In the genomic region with DNA sequence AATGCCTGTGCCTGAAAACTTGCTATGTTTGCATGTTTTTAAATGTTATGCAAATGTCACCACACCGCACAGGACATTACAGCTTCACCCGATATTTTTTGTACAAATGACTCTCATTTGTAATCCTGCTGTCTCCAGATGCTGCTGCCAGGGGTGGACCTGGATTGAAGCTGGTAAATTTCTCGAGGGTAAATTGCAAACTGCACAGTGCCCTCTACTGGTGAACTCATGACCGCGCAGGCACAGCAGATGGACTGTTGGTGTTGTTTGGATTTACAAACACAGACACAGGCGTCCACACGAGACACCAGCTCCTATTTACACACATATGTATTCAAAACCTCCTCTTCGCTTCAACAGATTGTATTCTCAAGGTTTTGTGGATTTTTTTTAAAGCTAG, we compare ENCODE assay signal across 8 mouse cellular contexts. TPM values are rescaled to one million over a fixed set of nuclear protein-coding genes. Genes with fewer than 3 reads are reported as not detected.
DNase-seq lines count a peak whose midpoint lies in the region; ATAC-seq and TF ChIP-seq lines count a peak whose summit lies in the region.

No protein-coding gene starts in this region.

- intact Hi-C loops in gastrocnemius, adult 2 months (cut with DNase I), result no loop called here

- H3K27ac ChIP-seq in gastrocnemius, adult 2 months, result no peak overlapping the region
- H3K27ac ChIP-seq in neural tube, embryonic 15.5 days (replicated peaks), result no peak overlapping the region
- H3K27ac ChIP-seq in small intestine, adult 2 months (ENCODE audit: insufficient read depth, low read depth, low read length), result no peak overlapping the region

- peak; percentile 23 for DNase-seq in gastrocnemius, adult 2 months
- DNase-seq in gastrocnemius, postnatal 4 days (ENCODE audit: low spot score in 2 of 2), result no peak
- DNase-seq in neural tube, embryonic 10.5 days (ENCODE audit: extremely low spot score, low spot score), result peak; percentile 39
- peak; percentile 66 for DNase-seq in cerebellum, adult 9-11 months
- DNase-seq in layer of hippocampus, adult 9-10 months (ENCODE audit: low spot score), result peak; percentile 30
- DNase-seq in gastrocnemius, postnatal 25 days, result no peak

- peaks cover 3% of the 10 kb centered on the region for H3K4me1 ChIP-seq in neural tube, embryonic 15.5 days
- H3K4me1 ChIP-seq in small intestine, adult 2 months (ENCODE audit: control insufficient read depth, insufficient read depth, insufficient read length, low read length), result no peaks in the 10 kb centered on the region

- TF ChIP-seq POLR2A in small intestine, adult 2 months (IDR thresholded peaks at IDR 0.05; ENCODE audit: low read depth, low read length), result no peak

- peak; percentile 79 for TF ChIP-seq CTCF in gastrocnemius, adult 2 months (IDR thresholded peaks at IDR 0.05)
- TF ChIP-seq CTCF in small intestine, adult 2 months (IDR thresholded peaks at IDR 0.05; ENCODE audit: extremely low read depth, insufficient read length, insufficient replicate concordance, low read depth, low read length), result peak; percentile 72; the same call in 1 of the 2 replicates

- no peaks in the 10 kb centered on the region for H3K36me3 ChIP-seq in neural tube, embryonic 15.5 days
- no peaks in the 10 kb centered on the region for H3K36me3 ChIP-seq in small intestine, adult 2 months (ENCODE audit: control insufficient read depth, insufficient read depth, low read length)

- H3K9ac ChIP-seq in neural tube, embryonic 15.5 days (replicated peaks), result no peak overlapping the region

- H3K4me3 ChIP-seq in gastrocnemius, adult 2 months, result no peak overlapping the region
- no peak overlapping the region for H3K4me3 ChIP-seq in neural tube, embryonic 15.5 days (replicated peaks)
- no peak overlapping the region for H3K4me3 ChIP-seq in small intestine, adult 2 months (ENCODE audit: low read depth, low read length)

- WGBS in neural tube, embryonic 15.5 days, result 18% methylated on average over 8 of the region's 8 CpGs
- WGBS in small intestine, adult 2 months, result 16% methylated on average over 8 of the region's 8 CpGs

- ATAC-seq in neural tube, embryonic 15.5 days (ENCODE audit: low FRiP score), result no peak

- H3K9me3 ChIP-seq in neural tube, embryonic 15.5 days (replicated peaks), result no peaks in the 10 kb centered on the region

- H3K27me3 ChIP-seq in neural tube, embryonic 15.5 days (replicated peaks), result no peaks in the 10 kb centered on the region; the same call in 1 of the 2 replicates
- no peaks in the 10 kb centered on the region for H3K27me3 ChIP-seq in small intestine, adult 2 months (ENCODE audit: control insufficient read depth, insufficient read depth, low read length)

- no peak overlapping the region for H3K4me2 ChIP-seq in neural tube, embryonic 15.5 days

RNA-seq across cellular contexts. Expression of gene Zdhhc25, which starts 44.6 kb away (rescaled TPM):
- not detected for total RNA-seq in gastrocnemius, adult 2 months (2021)
- not detected for total RNA-seq in gastrocnemius, postnatal 4 days (2021)
- polyA plus RNA-seq in neural tube, embryonic 15.5 days (2015; fragmentation: Nextera tagmentation; extraction: Ambion mirVana), result not detected in 2 replicates
- polyA plus RNA-seq in small intestine, adult 2 months (2012; rRNA removed), result not detected in 2 replicates
- not detected for total RNA-seq in gastrocnemius, postnatal 25 days (2021)

Comparison
In these comparisons a context has a peak if more than half of its experiments do, and no peak if none do; other contexts are left out.
1. DNase-seq: peak in gastrocnemius, adult 2 months (single experiment), neural tube, embryonic 10.5 days (single experiment), cerebellum, adult 9-11 months (single experiment) and layer of hippocampus, adult 9-10 months (single experiment); none in gastrocnemius, postnatal 4 days (0 of 2) and gastrocnemius, postnatal 25 days (single experiment).